Mouse (Mus musculus) gastrocnemius, postnatal 36 days (tissue): ENCODE measurements around the gene Idua. TPM values are rescaled to one million over a fixed set of nuclear protein-coding genes. Genes with fewer than 3 reads are reported as not detected.

Source experiments
- DNase-seq, 2 experiments: peaks; one replicate each; pipeline ENCODE4 v3.0.0; 2022
- intact Hi-C: fragments of 180-260 bp; cut with DNase I; formaldehyde crosslinking; loops from one replicate; pipeline ENCODE4 v1.15.1; 2025
- total RNA-seq, 2 experiments: library from RNA; stranded (reverse); gene quantifications; 2 replicates each; pipeline ENCODE4 v1.2.3; 2021

Idua gene
- total RNA-seq, 2 experiments from 2014 or later = 7.2 to 8.9 TPM

DNA sequence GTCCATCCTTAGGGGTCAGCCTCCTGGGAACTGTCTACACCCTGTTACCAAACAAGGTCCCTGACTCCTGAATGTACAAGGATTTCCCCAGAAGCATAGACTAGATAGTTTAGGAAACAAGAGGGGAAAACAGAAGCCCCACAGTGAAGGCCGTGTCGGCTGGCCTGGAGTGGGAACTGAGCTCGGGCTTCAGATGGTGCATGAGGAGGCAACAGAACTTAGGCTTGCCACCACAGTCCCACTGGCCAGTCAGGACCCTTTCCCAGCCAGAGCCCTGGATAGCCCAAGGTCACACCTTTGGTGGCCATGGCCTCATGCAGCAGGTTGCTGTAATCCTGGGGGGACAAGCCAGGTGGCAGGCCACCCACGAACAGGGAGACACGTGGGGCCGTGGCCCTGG lies 6.8 kb upstream of the Idua start:
- intact Hi-C loops = loop anchor here (5.0 kb wide), 1 partner anchor 226 kb away; no protein-coding TSS in a partner anchor
- DNase-seq = no peak

DNA sequence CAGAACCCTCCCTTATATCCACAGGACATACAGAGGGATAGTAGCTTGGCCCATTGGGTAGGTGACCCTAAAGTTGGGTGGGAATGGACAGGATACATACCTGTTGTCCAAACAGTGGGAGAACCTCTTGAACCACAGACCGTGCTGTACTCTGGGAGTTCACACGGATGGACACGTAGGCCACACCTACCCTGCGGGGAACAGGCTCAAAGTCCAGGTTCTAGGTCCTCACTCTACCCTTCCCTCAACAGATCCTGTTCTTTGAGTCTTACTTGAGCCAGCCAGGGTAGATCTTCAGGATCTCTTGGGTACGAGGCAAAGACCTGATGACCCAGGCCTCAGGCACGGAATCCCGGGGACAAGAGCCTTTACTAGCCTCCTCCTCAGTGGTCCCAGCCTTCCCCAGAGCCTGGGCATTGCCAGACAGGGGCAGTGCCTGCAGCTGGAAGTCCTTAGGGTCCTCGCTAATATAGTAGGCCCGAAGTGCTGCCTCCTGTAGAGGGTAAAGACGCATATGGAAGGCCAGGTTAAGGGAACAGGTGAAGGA lies 5.6 kb upstream of the Idua start:
- no peak for DNase-seq
- intact Hi-C loops = loop anchor here (5.0 kb wide), 1 partner anchor 227 kb away; no protein-coding TSS in a partner anchor

DNA sequence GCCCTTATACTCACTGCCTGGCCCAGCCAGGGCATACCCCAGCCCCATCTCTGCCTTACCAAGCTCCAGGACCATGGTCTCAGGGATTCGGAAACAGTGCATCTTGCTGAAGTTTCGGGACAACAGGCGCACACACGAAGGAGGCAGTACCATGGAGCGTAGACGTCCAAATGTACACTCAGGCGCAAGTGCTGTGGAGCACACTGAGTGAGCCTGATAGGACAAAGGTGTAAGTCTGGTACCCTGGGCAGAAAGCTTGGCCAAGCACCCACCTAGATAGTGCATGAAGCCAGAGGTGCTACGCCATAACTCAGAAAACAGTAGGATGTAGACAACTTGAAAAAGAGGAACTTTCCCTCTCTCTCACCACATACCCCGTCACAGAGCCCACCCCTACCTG lies 4.8 kb upstream of the Idua start:
- DNase-seq = no peak

DNA sequence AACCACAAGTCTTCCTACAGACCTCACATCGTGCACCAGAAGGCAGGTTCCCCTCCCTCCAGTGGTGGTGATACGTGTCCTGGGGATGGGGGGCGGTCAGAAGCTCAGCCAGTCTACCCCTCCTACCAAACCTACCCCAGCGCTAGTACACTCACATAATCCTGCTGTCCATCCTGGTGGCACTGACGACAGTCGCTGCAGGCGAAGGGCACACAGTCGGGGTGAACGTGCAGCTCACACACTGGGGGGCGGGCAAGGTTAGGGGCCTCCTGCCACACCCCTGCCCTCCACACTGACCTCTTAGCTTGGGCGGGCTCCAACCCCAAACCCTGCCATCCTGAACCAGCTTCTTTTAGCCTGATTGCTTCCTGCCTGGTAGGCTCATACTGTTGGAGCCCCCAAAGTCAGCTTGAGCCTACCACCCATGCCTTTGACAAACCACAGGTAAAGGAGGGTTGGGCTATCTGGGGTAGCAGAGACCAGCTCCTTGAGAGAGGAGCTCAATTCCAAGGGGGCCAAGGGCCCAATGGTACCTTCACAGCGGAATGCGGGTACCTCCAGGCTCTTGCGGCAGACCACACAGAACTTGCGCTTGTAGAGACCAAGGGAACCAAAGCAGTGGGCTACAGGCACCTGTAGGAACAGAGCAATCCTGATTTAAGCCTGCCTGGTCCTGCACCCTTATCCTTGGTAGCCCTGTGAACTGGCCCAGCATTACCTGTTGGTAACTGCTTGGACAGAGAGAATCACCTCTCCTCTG lies 4.1 kb upstream of the Idua start:
- intact Hi-C loops = no loop called here
- no peak for DNase-seq

More for the DNA sequence above, 4.8 kb upstream of the Idua start:
- intact Hi-C loops = no loop called here

DNA sequence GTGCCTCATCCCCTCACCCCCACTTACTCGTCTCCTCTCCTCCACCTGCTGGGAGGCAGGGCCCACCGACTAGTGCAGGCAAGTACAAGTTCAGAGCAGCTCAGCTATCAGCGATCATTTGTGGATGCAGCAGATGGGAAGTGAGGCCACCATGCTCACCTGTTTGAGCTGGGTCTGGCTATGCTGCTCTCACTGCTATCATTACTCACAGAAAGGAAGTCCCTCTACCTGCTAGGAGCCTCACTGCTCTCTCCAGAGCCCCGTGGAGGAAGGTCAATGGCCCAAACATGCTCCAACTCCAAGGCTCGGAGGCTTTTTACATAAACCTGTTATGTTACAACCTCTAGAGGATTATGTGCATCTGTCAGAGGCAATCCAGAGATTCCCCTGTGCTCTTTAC lies 2.7 kb upstream of the Idua start:
- intact Hi-C loops = no loop called here
- no peak for DNase-seq

DNA sequence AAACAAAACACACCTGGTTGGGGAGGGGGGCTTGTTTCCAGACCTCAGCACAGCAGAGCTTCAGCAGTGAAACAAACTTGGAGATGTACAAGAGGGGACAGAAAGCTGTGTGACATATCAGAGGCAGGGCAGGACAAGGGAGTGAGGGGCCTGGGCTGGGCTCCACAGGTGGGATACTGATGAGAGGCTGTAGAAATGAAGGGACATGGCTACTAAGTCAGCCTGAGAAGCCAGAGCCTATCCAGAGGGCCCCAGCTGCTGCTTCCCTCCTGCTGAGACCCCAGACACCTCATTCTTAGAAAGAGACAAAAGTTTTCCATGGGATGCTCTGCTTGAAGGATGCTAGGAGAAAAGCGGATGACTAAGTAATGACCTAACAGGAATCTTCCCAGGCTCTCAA lies 1.5 kb upstream of the Idua start:
- intact Hi-C loops = no loop called here
- DNase-seq = peak in 1 of 2 experiments; percentile 10

DNA sequence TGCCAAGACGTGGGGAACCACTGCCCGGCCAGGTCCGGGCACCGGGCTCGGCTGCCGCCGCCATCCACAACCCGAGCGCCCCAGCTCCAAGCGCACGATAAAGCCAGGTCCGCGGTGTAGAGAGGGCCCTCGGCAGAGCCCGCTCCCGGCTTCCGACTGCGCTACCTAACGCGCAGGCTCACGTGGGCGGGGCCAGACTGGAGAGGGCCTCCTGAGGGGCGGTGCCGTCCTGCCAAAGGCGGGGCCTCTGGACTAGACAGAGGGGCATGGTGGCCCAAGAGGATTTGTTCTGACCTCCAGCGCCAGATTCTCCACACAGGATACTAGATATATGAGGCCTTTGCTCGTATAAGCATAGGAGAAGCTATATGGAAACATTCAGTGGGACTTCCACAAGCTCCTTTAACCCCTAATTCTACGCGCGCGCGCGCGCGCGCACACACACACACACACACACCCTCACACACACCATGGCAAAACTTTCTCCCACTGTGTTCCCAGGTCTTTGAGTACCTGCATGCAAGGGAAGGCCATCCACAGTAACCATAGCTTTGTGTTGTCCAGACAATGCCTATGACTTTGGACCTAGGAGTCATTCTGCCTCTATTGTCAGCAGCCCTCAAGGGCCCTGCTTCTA lies 619 bp downstream of the Idua start:
- intact Hi-C loops = no loop called here
- peak; percentile 84 to 88 for DNase-seq

DNA sequence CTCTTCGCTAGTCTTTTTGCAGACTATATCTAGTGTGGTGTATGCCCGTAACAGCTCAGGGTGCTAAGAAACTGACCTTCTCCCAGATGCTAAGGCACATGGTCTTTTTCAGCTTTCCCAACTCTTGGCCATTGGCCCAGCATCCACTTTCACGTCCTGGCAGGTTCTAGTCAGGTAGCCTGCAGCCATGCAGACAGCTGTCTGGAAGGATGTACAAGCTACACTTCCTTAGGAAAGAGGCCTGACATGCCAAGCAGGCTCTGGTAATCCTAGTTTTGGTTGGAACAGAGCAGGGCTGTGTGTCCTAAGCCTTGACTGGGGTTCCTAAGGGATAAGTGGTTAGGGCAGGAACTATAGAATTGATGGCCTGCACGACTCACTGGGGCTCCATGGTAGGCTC lies 2.6 kb downstream of the Idua start:
- no peak for DNase-seq
- intact Hi-C loops = no loop called here

DNA sequence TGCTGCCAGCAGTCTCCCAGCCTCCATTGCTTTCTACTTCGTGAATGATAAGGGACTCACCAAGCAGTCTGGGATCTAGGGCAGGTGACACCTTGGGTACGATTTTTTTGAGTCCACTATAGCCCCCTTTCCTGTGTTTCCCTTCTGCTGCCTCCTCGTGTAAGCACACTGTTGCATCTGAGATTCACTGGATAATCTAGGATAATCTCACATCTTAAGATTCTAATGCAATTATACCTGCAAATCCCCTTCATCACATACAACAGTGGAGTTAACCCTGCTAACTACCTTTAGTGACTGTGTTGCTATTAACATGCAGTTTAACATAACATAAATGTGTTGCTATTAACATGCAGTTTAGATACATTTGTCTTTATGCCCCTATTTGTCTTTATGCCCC lies 4.9 kb downstream of the Idua start:
- DNase-seq = no peak
- intact Hi-C loops = no loop called here

DNA sequence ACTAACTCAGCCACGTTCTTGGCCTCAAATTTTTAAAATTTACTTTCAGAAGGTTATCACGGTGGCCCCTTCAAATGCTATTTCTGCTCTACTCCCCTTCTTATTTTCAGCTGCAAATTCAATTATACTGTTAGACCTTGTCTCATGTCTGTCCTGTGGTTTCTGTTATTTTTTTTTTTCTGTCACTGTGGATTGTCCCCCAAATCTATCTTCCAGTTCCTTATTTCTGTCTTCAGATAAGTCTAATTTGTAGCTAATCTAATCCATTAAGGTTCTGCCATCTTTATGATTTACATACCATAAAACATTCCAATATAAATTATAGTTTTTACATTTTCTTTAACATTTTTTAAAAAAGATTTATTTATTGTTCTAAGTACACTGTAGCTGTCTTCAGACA lies 7.2 kb downstream of the Idua start:
- no peak for DNase-seq
- intact Hi-C loops = no loop called here

DNA sequence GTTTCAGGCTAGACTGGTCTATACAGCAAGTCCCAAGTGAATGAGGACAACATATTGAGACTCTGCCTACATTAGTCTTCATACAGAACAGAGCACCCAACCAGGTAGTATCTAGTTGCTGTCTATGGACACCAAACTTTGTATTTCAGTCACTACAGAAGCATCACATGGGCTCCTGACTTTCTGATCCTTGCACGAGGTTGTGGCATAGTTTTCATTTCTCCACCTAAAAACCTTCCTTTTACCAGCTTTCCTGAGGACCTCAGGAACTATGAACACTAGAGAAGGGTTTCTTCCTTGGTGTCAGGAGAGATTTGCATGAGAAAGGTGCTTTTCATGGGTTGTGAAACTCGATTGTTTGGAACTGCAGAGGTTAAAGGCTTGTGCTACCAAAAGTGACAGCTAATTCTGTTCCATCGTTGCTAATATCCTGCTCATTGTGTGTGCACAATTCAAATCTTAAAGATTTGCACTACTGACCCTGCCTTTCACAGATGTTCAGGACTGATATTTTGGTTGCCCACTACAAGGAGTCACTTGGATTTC lies 8.3 kb downstream of the Idua start:
- intact Hi-C loops = no loop called here
- DNase-seq = no peak

DNA sequence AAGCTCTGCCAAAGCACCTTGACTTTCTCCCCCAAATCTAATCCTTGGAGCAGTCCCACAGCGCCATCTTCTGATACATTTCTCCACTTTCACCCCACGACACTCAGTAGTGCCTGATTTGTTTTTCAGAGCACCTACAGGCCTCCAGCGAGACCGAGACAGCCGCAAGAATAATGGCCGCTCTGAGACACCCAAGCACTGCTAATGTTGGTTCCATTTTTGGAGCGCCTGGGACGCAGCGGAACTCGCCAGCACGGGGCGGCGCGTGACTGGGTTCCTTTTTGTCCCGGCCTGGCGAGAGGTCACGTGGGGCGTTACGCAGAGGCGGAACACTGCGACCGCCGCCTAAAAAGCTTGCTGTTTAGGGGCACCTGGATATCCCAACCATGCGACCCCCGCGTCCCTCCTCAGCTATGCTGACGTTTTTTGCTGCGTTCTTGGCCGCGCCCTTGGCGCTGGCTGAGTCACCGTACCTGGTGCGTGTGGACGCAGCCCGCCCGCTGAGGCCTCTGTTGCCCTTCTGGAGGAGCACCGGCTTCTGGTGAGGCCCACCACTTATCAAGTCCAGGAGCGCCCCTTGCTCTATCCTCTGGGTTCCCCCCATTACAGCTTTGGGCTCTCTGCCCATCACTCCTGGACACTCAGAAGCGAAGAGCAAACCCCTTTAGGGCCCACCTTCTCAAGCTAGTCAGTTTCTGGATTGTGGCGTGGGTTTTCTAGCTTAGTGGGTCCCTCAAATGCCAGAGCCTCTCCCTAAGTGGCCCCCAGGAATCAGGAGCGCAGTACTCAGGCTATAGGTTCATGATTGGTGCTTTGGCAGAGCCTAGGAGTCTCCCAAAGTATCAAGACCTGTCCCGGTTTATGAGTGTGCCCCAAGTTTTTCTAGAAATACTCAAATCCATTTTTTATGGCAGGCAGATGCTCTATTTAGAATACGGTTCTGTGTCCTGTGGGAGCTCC lies 9.1 kb downstream of the Idua start, which contains the start of gene Dgkq:
Gene Dgkq, minus strand, starts transcription at position 696 of the 960 bp plus-strand sequence.
- intact Hi-C loops = no loop called here

DNA sequence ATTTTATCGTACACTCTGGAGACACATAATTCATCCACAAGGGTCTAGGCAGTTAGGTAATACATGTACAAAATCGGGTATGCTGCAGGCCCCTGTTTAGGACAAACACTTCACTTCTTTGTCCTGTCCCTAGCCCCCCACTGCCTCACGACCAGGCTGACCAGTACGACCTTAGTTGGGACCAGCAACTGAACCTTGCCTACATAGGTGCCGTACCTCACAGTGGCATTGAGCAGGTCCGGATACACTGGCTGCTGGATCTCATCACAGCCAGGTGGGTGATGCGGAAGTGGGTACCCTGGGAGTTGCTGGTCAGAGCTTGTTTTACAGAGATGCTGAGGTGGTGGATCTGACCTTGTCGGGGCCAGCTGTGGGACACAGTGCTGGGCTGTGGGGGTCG lies 9.9 kb downstream of the Idua start:
- no peak for DNase-seq
- intact Hi-C loops = no loop called here

More for the DNA sequence above, 9.1 kb downstream of the Idua start, which contains the start of gene Dgkq:
- DNase-seq = peak; percentile 88 to 90

DNA sequence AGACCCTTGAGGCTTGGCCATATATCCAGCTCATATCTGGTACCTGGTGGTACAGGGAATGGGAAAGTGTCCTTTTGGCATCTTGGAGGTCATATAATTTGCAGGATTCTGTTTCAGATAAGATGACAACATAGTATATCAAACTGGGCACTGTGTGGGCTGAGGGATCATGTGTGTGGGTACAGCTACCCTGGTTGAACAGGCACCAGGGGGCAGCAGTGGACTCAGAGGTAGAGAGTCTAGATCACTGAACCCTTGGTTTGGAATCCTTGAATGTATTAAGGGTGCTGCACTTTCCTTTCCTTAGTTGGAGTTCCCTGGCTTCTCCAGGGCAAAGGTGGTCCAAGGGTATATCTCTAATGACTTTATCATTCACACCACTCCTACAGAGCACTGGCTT lies 10.7 kb downstream of the Idua start:
- intact Hi-C loops = no loop called here
- no peak for DNase-seq

DNA sequence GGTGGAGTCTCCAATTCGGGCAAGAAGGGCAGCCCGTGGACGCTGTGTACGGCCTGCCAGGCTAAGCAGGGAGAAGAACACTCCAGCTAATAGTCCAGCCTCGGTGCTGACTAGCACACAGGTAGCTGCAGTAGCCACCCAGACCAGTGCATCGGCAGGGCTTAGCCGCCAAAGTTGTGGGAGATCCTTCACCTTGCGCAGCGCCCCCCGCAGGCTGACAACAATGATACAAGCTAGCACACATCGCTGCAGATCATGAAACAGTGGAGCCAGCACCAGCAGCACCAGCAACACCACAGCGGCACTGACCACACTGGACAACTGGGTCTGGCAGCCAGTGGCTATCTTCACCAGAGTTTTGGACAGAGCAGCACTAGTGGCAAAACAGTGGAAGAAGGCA lies 11.6 kb downstream of the Idua start:
- no peak for DNase-seq
- intact Hi-C loops = no loop called here

DNA sequence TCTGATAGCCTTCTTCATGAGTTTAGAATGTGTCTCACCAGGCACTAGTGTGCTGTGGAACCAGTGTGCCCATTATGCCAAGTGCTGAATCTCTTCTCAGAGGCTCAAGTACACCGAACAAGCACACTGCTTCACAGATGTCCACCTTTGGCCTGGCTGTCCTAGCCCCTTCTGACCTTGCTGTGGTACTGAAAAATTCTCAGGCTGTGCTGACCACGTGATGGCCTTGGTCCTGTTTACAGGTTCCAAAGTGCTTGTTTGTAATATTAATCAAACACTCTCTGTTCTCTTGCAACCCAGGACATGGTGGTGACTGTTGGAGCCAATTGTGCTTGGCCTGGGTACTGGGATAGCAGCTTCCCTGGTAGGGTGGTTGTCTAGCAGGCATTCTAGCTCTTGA lies 14.5 kb downstream of the Idua start:
- DNase-seq = no peak
- intact Hi-C loops = no loop called here

DNA sequence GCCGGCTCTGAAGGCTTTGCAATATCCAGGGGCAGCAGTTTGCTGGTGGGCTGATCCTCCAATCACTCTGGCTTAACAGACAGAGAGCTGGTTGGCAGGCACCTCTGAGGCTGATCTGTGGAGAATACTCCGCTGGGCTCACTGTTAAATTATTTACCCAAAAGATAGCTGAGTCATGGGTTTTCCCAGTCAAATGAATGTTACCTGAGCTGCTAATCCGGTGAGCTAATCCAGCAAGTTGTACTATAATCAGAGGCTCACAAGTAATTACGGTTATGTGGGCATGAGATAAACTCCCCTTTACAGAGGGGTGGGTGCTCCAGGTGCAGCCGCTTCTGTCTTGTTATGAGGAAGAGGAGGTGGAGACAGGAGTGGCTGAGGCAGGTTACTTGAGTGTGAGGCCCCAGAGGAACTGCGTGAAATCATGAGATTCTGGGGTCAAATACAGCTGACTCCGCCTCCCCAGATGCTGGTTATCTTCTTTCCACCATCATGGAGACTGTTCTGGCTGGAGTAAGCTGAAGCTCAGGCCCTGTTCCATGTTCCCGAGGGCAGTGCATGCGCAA lies 15.2 kb downstream of the Idua start, which contains the start of gene Slc26a1:
Gene Slc26a1, minus strand, starts transcription at position 319 of the 566 bp plus-strand sequence.
- intact Hi-C loops = no loop called here
- no peak for DNase-seq

DNA sequence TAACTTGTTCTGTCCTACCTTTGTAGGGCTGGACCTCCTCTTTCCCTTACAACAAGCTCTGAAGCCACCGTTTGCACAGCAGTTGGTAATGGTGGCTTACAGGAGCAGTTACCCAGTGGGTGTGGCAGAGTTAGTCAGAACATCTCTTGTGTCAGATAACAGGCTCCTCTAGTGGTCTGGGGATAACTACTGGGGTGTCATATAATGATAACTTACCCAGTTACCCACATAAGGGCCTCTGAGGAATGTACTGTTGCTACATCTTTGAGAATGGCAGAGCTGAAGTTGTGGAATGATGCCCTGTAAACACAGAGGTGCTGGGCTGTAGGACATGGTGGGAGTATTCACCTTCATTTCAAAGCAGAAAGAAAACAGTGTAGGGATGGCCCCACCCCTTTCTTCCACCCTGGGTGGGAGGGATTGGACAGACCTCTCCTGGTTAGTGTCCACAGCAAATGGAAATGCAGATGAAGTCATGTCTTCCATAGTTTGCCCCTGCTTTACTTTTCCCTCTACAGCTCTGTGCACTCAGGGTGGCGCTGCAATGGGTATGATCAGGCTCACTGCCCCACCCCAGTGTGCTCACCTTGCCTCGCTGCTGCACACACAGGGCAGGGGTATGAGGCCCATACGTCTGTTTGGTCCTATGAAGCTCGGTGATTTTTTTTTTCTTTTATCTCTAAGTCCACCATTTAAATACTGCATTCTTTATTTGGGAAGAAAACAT lies 16.8 kb downstream of the Idua start:
- intact Hi-C loops = no loop called here
- DNase-seq = no peak

DNA sequence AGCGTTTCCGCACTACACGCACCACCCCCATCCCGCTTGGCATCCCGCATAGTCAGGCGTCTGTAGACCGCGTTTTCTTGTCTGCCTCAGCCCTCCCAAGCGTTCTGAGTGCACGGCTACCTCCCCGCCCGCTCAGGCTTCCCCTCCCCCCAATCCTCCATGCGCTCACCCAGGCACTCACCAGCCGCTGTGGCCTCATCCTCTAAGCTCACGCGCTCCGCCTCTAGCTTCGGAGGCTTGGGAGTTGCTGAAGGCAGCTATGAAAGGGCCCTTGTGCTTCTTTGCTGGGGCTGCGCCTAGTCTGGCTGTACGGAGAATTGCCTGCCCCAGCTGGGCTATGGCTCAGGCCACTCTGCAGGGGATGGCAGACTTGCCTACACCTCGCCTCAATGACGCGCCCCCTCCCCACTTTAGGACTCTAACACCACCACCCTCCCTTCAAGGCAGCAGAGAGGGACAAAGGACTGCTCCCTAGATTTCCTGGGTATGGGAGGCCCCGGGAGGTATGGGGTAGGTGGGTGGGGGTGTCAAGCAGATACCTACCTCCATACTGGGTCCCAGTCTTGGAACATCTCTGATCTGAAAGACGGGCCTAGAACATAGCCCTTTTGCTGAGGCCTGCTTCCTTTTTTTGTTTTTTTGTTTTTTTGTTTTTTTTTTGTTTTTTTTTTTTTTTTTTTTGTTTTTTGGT lies 17.6 kb downstream of the Idua start:
- intact Hi-C loops = no loop called here
- DNase-seq = no peak
